Mouse (Mus musculus): ENCODE results near the gene Ddost. TPM values are rescaled to one million over a fixed set of nuclear protein-coding genes. Genes with fewer than 3 reads are reported as not detected.

Gene Ddost
- polyA plus RNA-seq, 1 experiment from 2014 or later = 249 TPM

DNA sequence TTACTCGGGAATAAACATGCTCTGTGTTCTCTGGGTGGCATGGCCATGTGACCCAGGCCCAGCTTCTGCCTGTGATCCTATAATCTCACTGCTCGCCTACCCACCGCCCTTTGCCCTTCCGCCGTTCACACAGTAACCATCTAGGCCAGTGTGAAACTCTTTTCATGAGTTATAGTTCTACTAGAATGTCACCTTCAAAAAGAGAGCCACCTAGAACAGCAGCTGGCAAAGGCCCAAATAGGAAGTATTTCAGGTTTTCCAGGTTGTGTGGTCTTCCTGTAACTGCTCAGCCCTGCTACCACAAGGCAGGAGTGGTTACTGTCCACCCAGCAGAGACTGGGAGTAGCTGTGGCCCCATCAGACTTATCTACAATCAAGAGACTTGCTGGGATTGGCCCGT, 38.2 kb downstream of the Ddost start:
- Histone ChIP-seq H3K27ac (replicated peaks; ENCODE audit: low read depth, low read length) (no peak overlapping the region), H3K9ac (replicated peaks; ENCODE audit: low read length) (no peak overlapping the region), H3K27me3 (ENCODE audit: control insufficient read depth, insufficient read depth, low read length) (no peaks in the 10 kb centered on the region; the same call in 1 of the 2 replicates), H3K36me3 (replicated peaks; ENCODE audit: control insufficient read depth, insufficient read depth, low read depth, low read length) (no peaks in the 10 kb centered on the region), H3K4me3 (ENCODE audit: low read depth, low read length) (no peak overlapping the region), H3K9me3 (replicated peaks; ENCODE audit: control insufficient read depth, low read length) (no peaks in the 10 kb centered on the region), H3K4me2 (ENCODE audit: low read depth, low read length) (no peak overlapping the region), H3K4me1 (ENCODE audit: control insufficient read depth, insufficient read depth, low read length) (no peaks in the 10 kb centered on the region)
- ATAC-seq (replicated peaks; ENCODE audit: insufficient number of reproducible peaks, low FRiP score, low TSS enrichment, low read depth) (no peak), DNase-seq (ENCODE audit: low spot score) (no peak)
- WGBS = 86% methylated on average over 6 of the region's 6 CpGs

DNA sequence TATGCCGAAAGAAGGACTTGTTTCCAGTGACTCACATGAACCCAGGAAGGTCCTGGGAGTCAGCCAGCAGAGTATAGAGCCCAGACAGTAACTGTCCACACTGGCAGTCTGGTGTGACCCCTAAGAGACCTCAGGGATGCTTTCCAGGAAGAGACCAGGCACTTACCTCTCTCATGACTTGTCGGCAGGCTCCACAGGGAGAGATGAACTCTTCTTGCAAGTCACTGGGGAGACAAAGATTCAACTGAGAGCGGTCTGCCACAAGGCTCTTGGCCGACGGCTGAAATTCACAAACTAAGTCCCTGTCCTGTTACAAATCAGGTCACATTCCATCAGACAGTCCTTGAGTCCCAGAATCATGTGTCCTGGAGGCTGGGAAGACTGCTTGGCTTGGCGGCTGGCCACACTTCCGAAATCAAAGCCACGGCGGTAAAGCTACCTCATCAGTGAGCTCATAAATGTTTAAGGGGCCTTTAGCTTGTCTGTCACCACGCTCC, 38.9 kb downstream of the Ddost start:
- no peak for DNase-seq (ENCODE audit: low spot score)

DNA sequence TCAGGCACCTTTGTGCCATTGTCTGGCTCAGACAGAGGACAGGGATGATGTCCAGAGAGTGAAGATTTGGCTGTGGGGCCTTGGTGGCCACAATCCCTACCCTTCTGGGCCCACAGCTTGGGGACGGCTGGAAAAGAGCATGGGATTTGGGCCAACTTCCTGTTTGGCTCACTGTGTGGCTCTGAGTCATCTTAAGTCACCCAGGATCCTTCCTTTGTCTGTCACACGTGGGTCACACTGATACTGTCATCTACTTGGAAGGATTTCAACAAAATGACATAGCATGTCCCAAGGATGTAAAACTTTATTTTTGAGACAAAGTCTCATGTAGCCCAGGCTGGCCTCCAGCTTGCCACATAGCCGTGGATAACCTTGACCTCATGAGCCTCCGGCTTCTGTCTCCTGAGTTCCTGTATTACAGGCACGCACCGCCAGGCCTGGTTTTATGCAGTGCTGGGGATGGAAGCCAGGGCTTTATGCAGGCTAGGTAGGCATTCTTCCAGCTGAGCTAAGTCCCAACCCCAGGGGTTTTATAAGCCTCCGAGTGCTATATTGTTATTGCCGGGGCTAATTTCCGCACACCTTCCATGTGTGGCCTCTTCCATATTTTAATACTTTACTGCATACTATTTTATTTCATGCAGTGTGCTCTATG, 40.5 kb downstream of the Ddost start:
- WGBS = 82% methylated on average over 9 of the region's 9 CpGs
- Histone ChIP-seq H3K4me2 (ENCODE audit: low read depth, low read length) (no peak overlapping the region), H3K4me1 (ENCODE audit: control insufficient read depth, insufficient read depth, low read length) (no peaks in the 10 kb centered on the region), H3K9ac (replicated peaks; ENCODE audit: low read length) (no peak overlapping the region), H3K27ac (replicated peaks; ENCODE audit: low read depth, low read length) (no peak overlapping the region), H3K27me3 (ENCODE audit: control insufficient read depth, insufficient read depth, low read length) (no peaks in the 10 kb centered on the region; the same call in 1 of the 2 replicates), H3K9me3 (replicated peaks; ENCODE audit: control insufficient read depth, low read length) (no peaks in the 10 kb centered on the region), H3K4me3 (ENCODE audit: low read depth, low read length) (no peak overlapping the region), H3K36me3 (replicated peaks; ENCODE audit: control insufficient read depth, insufficient read depth, low read depth, low read length) (no peaks in the 10 kb centered on the region)
- ATAC-seq (replicated peaks; ENCODE audit: insufficient number of reproducible peaks, low FRiP score, low TSS enrichment, low read depth) = no peak
- DNase-seq (ENCODE audit: low spot score) = no peak

More for the DNA sequence above, 38.9 kb downstream of the Ddost start:
- H3K4me3 ChIP-seq (ENCODE audit: low read depth, low read length) = no peak overlapping the region
- H3K27me3 ChIP-seq (ENCODE audit: control insufficient read depth, insufficient read depth, low read length) = no peaks in the 10 kb centered on the region; the same call in 1 of the 2 replicates
- H3K9ac ChIP-seq (replicated peaks; ENCODE audit: low read length) = no peak overlapping the region
- no peaks in the 10 kb centered on the region for H3K4me1 ChIP-seq (ENCODE audit: control insufficient read depth, insufficient read depth, low read length)
- 74% methylated on average over 10 of the region's 10 CpGs for WGBS
- no peak for ATAC-seq (replicated peaks; ENCODE audit: insufficient number of reproducible peaks, low FRiP score, low TSS enrichment, low read depth)
- H3K36me3 ChIP-seq (replicated peaks; ENCODE audit: control insufficient read depth, insufficient read depth, low read depth, low read length) = no peaks in the 10 kb centered on the region
- no peak overlapping the region for H3K4me2 ChIP-seq (ENCODE audit: low read depth, low read length)
- no peaks in the 10 kb centered on the region for H3K9me3 ChIP-seq (replicated peaks; ENCODE audit: control insufficient read depth, low read length)
- no peak overlapping the region for H3K27ac ChIP-seq (replicated peaks; ENCODE audit: low read depth, low read length)

DNA sequence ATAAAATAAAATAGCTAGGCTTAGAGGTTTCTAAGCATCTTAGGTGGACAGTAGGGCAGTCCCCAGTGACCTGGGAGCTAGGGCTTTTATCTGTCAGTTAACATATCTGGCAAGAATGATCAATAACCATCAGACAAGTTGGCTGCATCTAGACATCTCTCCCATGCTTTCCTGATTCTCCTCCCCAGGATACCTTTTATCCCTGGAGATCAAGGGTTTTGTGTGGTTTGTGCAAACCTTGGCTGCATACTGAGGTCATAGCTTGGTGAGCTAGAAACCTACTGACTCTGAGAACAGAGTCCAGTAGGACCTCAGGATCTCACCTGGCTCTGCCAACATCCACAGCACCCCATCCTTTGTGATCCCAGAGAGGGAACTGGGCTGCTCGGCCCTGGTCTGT, 42.8 kb downstream of the Ddost start:
- Histone ChIP-seq H3K4me2 (ENCODE audit: low read depth, low read length) (no peak overlapping the region), H3K27me3 (ENCODE audit: control insufficient read depth, insufficient read depth, low read length) (no peaks in the 10 kb centered on the region; the same call in 1 of the 2 replicates), H3K4me1 (ENCODE audit: control insufficient read depth, insufficient read depth, low read length) (no peaks in the 10 kb centered on the region), H3K36me3 (replicated peaks; ENCODE audit: control insufficient read depth, insufficient read depth, low read depth, low read length) (no peaks in the 10 kb centered on the region), H3K4me3 (ENCODE audit: low read depth, low read length) (no peak overlapping the region), H3K9ac (replicated peaks; ENCODE audit: low read length) (no peak overlapping the region), H3K27ac (replicated peaks; ENCODE audit: low read depth, low read length) (no peak overlapping the region), H3K9me3 (replicated peaks; ENCODE audit: control insufficient read depth, low read length) (no peaks in the 10 kb centered on the region)
- ATAC-seq (replicated peaks; ENCODE audit: insufficient number of reproducible peaks, low FRiP score, low TSS enrichment, low read depth) (no peak), DNase-seq (ENCODE audit: low spot score) (no peak)
- WGBS = 59% methylated on average over 1 of the region's 1 CpGs

DNA sequence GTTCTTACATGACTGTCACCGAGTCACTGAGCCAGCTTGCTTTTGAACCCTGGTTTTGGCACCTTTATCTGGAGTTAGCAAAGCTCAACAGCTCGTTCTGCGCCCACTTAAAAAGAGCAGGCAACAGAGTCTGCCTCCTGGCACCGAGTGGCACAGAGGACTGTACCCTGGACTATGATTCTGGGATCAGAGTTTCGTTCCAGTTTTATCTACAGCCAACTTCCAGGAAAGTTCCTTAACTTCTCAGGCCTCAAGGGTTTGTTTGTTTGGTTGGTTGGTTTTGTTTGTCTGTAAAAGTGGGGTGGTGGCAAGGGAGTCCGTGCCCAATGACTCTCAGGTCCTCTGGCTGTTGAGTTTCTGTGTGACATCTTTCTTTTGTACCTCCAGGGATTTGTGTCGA, 44.2 kb downstream of the Ddost start:
- no peaks in the 10 kb centered on the region for H3K36me3 ChIP-seq (replicated peaks; ENCODE audit: control insufficient read depth, insufficient read depth, low read depth, low read length)
- H3K4me1 ChIP-seq (ENCODE audit: control insufficient read depth, insufficient read depth, low read length) = no peaks in the 10 kb centered on the region
- H3K9me3 ChIP-seq (replicated peaks; ENCODE audit: control insufficient read depth, low read length) = no peaks in the 10 kb centered on the region
- WGBS = 81% methylated on average over 7 of the region's 7 CpGs
- H3K27ac ChIP-seq (replicated peaks; ENCODE audit: low read depth, low read length) = no peak overlapping the region
- H3K4me2 ChIP-seq (ENCODE audit: low read depth, low read length) = no peak overlapping the region
- no peak for DNase-seq (ENCODE audit: low spot score)
- ATAC-seq (replicated peaks; ENCODE audit: insufficient number of reproducible peaks, low FRiP score, low TSS enrichment, low read depth) = no peak
- no peak overlapping the region for H3K4me3 ChIP-seq (ENCODE audit: low read depth, low read length)
- H3K27me3 ChIP-seq (ENCODE audit: control insufficient read depth, insufficient read depth, low read length) = no peaks in the 10 kb centered on the region; the same call in 1 of the 2 replicates
- no peak overlapping the region for H3K9ac ChIP-seq (replicated peaks; ENCODE audit: low read length)

DNA sequence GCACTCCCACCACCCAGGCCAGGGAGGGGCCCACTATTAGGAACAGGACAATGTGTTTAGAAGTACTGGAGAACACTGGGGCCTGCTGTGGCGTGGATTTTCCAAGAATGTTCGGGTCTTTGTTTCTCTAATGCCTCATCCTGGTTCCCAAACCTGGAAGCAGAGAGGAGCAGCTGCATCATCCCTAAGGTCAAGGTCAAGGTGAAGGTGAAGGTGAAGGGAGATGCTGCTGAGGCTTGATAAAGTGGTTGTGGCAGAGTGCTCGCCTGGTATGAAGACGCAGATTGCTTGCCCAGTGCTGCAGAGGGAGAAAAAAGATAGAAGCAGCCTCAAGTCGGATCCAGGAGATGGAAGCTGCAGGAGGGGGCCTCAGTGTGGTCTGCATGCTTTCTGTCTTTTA, 47.3 kb downstream of the Ddost start:
- H3K27ac ChIP-seq (replicated peaks; ENCODE audit: low read depth, low read length) = no peak overlapping the region
- no peak for DNase-seq (ENCODE audit: low spot score)
- H3K4me3 ChIP-seq (ENCODE audit: low read depth, low read length) = no peak overlapping the region
- WGBS = 87% methylated on average over 5 of the region's 5 CpGs
- no peak for ATAC-seq (replicated peaks; ENCODE audit: insufficient number of reproducible peaks, low FRiP score, low TSS enrichment, low read depth)
- no peak overlapping the region for H3K9ac ChIP-seq (replicated peaks; ENCODE audit: low read length)
- H3K4me1 ChIP-seq (ENCODE audit: control insufficient read depth, insufficient read depth, low read length) = no peaks in the 10 kb centered on the region
- H3K9me3 ChIP-seq (replicated peaks; ENCODE audit: control insufficient read depth, low read length) = no peaks in the 10 kb centered on the region
- H3K27me3 ChIP-seq (ENCODE audit: control insufficient read depth, insufficient read depth, low read length) = no peaks in the 10 kb centered on the region; the same call in 1 of the 2 replicates
- H3K4me2 ChIP-seq (ENCODE audit: low read depth, low read length) = no peak overlapping the region
- no peaks in the 10 kb centered on the region for H3K36me3 ChIP-seq (replicated peaks; ENCODE audit: control insufficient read depth, insufficient read depth, low read depth, low read length)

DNA sequence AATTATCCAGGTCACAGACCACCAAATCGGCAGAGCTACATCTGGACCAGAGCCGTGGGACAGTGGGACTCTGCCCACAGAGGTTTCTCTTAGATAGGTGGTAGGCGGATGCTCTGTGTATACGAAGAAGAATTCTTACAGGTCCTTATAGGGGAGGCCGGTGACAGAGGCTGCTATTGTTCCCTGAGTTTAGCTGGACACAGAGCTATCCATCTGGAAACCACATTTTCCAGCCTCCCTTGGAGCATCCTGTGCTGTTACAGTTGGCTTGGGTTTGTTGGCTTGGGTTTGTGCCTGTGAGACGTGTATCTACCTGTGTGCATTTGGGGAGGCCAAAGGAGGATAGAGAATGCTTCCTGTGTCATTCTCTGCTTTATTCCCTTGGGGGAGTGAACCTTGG, 48.2 kb downstream of the Ddost start:
- DNase-seq (ENCODE audit: low spot score) (no peak), ATAC-seq (replicated peaks; ENCODE audit: insufficient number of reproducible peaks, low FRiP score, low TSS enrichment, low read depth) (no peak)
- WGBS = 67% methylated on average over 6 of the region's 6 CpGs
- Histone ChIP-seq H3K9ac (replicated peaks; ENCODE audit: low read length) (no peak overlapping the region), H3K4me2 (ENCODE audit: low read depth, low read length) (no peak overlapping the region), H3K4me3 (ENCODE audit: low read depth, low read length) (no peak overlapping the region), H3K9me3 (replicated peaks; ENCODE audit: control insufficient read depth, low read length) (no peaks in the 10 kb centered on the region), H3K36me3 (replicated peaks; ENCODE audit: control insufficient read depth, insufficient read depth, low read depth, low read length) (no peaks in the 10 kb centered on the region), H3K27ac (replicated peaks; ENCODE audit: low read depth, low read length) (no peak overlapping the region), H3K27me3 (ENCODE audit: control insufficient read depth, insufficient read depth, low read length) (no peaks in the 10 kb centered on the region), H3K4me1 (ENCODE audit: control insufficient read depth, insufficient read depth, low read length) (no peaks in the 10 kb centered on the region)

DNA sequence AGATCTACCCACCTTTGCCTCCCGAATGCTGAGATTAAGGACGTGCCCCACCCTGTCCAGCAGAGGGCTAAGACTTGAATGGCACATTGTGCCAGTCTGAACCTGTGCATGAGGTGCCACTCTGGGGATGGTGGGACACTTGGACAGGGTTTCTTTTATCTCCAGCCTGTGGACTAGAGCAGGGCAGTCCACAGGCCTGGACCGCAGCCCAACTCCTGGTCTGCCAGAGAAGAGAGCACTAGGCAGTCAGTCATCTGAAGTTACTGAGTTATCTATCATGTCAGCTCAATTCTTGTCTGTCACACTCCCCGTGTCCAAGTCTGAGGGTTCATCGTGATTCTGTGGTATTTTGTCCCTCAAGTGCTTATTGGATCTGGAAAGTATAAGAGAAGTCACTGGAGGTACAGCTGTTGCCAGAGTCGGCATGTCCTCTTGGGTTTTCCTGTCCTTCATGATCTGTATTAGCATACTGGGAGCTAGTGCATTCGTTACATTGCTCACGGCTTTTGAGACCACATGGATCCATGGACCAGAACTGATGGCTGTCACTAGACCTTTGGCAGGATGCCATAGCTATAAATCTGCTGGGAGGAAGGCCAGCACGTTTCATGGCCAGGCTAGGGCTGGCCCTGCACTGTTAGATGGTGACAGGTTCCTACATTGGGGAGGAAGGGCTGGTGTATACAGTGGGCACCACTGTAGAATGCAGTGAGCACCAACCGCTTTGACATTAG, 49.1 kb downstream of the Ddost start:
- Histone ChIP-seq H3K27me3 (ENCODE audit: control insufficient read depth, insufficient read depth, low read length) (no peaks in the 10 kb centered on the region), H3K4me2 (ENCODE audit: low read depth, low read length) (no peak overlapping the region), H3K36me3 (replicated peaks; ENCODE audit: control insufficient read depth, insufficient read depth, low read depth, low read length) (no peaks in the 10 kb centered on the region), H3K4me3 (ENCODE audit: low read depth, low read length) (no peak overlapping the region), H3K4me1 (ENCODE audit: control insufficient read depth, insufficient read depth, low read length) (no peaks in the 10 kb centered on the region), H3K9me3 (replicated peaks; ENCODE audit: control insufficient read depth, low read length) (no peaks in the 10 kb centered on the region), H3K27ac (replicated peaks; ENCODE audit: low read depth, low read length) (no peak overlapping the region), H3K9ac (replicated peaks; ENCODE audit: low read length) (no peak overlapping the region)
- ATAC-seq (replicated peaks; ENCODE audit: insufficient number of reproducible peaks, low FRiP score, low TSS enrichment, low read depth) (no peak), DNase-seq (ENCODE audit: low spot score) (no peak)
- WGBS = 83% methylated on average over 10 of the region's 10 CpGs

Data from embryonic facial prominence, embryonic 11.5 days (tissue).